Mouse (Mus musculus) cerebellum, adult 2 months (tissue): ENCODE measurements at regions not wholly inside any gene's neighbourhood (a gene's known extent, or its start where the extent isn't known, plus 50 kb on each side); places are given as distances from the start of the nearest gene placed in this dataset.

Experiments used
- CTCF ChIP-seq: fragments of 200-500 bp; IDR thresholded peaks from 2 replicates; pipeline ENCODE4 v1.5.1; 2011; ENCODE audit warnings: low read depth, mild to moderate bottlenecking, control low read depth, low read length, moderate library complexity, borderline replicate concordance; ENCODE audit not compliant: insufficient read depth
- POLR2A ChIP-seq: fragments of 200-500 bp; IDR thresholded peaks from 2 replicates; pipeline ENCODE4 v1.6.1; 2011; ENCODE audit warnings: low read length, control low read depth, borderline replicate concordance; ENCODE audit not compliant: insufficient read depth

- TF ChIP-seq CTCF, result no peak
- no peak for TF ChIP-seq POLR2A
Measured at GRCm38 (mm10) chr8:89372761-89373160, 328.8 kb upstream of the Sall1 start.
